Mouse (Mus musculus): Measurements from ENCODE around the gene Itgb3bp.

- TF ChIP-seq POLR2A (IDR thresholded peaks at IDR 0.05; ENCODE audit: borderline replicate concordance, extremely low read depth, low read depth, low read length) (no peak), CTCF (IDR thresholded peaks at IDR 0.05; ENCODE audit: insufficient read depth, low read length) (peak; percentile 6; the same call in 1 of the 2 replicates)
Measured at GRCm38 (mm10) chr4:99881882-99882281, 47.7 kb downstream of the Itgb3bp start.

Data from lung, adult 2 months (tissue).